Mouse (Mus musculus): ENCODE data around the gene Lhcgr.

The Lhcgr gene

DNA sequence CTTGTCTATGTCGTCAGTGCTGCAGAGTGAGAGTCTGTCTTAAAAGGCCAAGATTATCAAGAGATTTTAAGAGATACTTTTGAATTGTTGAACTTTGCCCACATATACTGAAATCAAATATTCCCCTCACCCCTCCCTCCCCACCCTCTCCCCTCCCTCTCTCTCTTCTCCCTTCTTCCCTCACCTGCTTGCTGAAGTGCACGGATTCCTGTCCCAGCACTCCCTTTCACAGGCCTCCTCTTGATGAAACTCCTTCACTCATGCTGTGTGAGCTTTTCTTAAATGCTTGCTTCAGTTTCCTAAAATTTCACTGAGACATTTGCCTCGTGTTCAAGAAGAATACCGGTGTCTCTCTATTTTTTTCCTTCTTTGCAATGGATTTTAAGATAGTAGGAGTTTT lies 88.7 kb downstream of the Lhcgr start:
- no peak for DNase-seq (ENCODE audit: low spot score)

DNA sequence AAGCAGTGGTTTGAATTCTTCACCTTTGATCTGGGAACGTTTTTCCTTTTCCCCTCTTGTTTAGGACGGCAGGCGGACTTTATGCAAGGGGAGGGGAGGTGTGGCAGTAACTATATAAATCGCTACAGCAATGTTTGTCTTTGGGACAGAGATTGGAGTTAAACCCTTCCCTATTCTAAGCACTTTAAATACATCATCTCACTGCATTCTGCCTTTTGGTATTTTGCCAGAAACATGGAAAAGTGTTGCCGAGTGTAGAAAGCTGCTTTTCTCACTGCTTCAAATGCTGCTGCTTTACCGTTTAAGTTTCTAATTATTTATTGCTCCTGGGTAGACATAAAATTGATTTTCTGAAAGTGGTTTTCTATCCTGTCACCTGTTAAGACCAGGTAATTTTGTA lies 89.4 kb downstream of the Lhcgr start:
- no peak for DNase-seq (ENCODE audit: low spot score)

DNA sequence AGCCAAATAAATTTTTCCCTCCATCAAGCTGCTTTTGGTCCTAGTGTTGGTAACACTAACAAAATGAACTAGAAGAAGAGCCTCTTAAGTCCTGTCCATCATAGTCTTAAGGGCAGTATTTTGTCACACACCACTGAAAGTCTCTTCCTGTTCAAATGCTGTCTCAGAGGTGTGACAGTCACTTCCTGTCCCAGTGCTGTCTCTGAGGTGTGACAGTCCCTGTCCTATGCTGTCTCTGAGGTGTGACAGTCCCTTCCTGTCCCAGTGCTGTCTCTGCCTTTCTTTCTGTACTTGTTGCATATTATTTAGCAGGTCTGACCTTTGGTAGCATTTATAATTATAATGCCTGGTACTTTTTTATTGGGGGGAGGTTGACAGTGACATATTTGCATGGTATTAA lies 90.9 kb downstream of the Lhcgr start:
- no peak for DNase-seq (ENCODE audit: low spot score)

DNA sequence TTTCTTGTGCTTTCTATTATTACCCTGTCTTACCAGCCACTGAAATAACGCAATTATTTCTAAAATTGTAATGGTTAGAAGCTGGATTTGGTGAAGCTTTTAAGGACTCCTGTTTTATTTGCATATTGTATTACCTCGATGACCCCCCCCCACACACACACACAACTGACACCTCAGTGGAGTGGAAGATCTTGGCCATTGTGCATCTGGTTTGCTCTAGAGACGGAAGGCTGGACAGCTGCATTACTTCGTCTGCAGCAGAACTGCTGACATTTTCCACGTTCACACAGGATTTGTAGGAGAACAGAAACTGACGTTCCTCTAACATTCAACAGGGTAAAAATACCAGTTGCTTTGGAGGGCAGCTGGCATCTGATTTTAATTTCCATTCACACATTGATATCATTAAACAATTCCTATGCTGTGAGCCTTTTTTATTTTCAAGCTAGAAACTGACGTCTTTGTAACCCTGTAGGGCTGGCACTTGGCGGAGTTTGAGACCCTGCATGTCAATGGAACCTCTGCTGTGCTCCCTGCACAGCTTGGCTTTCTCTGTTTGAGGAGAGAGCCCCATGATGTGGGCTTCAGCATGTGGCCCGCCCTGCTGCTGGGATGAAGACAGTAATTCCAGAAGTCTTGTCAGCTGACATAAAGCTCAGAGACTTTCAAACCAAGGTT lies 95.0 kb downstream of the Lhcgr start:
- no peak for DNase-seq (ENCODE audit: low spot score)

DNA sequence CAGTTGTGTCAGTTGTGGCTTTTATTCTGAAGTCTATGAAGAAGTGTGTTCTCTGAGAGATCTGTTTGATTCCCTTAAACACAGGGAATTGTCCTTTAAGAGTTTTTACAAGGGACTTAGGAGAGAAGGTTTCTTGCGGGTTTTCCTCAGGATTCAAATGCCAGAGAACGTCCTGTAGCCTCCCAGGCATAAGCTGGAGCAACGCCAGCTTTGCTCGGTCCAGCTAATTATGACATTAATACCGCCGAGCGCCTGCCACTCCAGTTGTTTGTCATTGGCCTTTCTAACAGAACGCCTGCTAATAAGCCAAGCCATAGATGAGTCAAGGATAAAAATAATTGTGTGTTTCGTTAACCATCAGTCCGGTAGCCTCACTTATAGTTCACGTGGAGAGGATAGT lies 103.6 kb downstream of the Lhcgr start:
- DNase-seq (ENCODE audit: low spot score) = no peak

DNA sequence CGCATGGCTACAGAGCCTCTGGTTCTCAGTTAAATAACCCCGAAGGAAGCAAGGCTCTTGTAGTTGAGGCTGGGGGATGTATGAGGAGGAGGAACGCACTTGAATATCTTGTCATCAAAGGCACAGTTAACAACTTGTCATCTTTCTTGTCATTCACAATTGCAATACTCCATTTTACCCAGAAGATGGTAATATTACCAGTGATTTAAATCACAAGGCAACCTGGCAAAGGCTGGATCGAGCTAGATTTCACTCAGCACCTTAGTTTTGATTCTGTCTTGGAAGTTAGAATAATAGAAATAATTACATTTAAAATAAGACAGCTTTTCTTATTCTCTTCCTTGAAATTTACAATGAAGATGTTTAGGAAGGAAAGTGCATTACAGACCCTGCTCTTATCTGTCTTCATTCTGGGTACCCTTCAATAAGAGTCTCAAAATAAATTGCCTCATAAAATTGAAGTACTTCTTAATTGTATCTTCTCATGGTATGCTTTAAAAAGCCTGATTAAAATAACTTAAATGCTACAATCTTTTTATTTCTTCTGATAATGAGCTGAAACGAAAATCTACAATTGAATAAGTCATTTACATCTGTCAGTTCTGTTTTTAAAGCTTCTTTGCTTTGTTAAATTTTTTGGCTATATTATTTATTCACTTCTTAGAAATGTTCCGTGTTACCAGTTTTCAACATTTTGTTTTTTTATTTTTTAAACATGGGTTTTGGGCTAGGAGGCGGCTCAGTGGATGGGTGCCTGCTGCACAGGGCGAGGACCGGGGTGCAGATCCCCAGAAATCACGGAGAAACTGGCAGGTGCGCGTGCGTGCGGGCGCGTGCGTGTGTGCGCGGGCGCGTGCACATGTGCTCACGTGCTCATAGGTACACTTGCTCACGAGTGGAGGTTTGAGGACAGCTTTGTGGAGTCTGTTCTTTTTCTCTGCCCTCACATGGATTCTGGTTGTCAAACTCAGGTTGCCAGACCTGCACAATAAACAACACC lies 116.2 kb downstream of the Lhcgr start:
- no peak for DNase-seq (ENCODE audit: low spot score)

DNA sequence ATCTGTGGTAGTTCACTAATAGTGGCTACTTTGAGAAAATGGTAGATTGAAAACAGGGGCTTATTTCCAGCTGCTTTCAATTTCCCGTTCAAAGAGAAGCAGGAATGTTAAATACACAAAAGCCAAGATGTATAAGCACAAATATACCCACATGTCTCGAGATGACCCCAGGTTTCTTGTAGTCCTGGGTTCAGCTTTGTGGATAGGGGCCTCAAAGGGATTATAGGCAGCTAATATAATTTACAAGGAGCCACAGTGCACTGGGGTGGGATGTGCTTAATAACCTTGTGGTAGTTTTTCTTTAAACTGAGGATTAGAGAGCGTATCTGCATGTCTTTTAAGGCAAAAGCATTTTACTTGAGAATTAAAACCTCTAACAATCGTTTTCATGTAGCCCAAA lies 121.0 kb downstream of the Lhcgr start:
- peak; percentile 43 for DNase-seq (ENCODE audit: low spot score)

DNA sequence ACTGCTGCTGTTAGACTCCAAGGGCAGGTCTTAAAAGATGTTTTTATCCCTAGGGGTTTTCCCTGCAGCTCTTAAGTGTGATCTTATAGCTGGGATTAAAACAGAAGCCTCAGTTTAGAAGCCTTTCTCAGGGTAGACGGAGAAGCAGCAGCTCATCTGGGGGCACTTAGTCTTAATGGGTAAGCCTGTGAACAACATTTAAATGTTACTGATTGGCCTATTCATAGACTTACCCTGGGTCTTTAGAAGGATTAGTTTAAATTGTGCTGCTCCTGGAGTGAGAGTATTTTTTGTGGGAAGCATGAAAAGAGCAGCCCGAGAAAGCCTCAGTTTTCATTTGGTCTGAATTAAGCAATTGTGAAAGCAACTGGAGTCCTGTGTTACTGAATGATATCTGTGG lies 121.9 kb downstream of the Lhcgr start:
- DNase-seq (ENCODE audit: low spot score) = peak; percentile 20

DNA sequence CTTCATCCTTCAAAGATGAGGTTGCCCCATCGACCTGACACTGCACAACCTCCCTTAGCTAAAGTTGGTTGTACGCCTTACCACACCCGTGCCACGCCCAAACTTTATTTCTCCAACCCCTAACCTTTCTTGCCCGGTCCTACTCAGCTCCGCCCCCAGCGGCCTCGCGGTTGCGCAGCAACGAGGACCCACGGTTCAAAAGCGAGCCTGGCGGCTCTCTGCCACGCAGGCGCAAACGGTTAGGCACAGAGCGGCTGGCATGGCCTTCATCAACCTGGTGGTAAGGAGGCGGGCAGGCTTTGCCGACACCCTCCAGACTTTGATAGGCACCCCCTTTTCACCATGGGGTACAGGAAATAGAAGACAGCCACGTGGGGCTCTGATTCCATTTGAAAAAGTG lies 123.3 kb downstream of the Lhcgr start, which contains the start of gene Gtf2a1l:
Gtf2a1l (plus strand) TSS at position 209 of the 400 bp plus-strand sequence.
- DNase-seq (ENCODE audit: low spot score) = peak; percentile 64
